Mouse (Mus musculus) thymus, adult 2 months (tissue): ENCODE data around the gene Yjefn3.

ENCODE experiments used
- CTCF ChIP-seq: fragments of 200-500 bp; IDR thresholded peaks from 2 replicates; pipeline ENCODE4 v1.5.1; 2012; ENCODE audit warnings: mild to moderate bottlenecking, control low read depth, low read length, moderate library complexity, borderline replicate concordance; ENCODE audit not compliant: control insufficient read depth, poor library complexity, insufficient read depth; ENCODE audit errors: extremely low read depth
- POLR2A ChIP-seq: fragments of 200-500 bp; IDR thresholded peaks from 2 replicates; pipeline ENCODE4 v1.6.1; 2012; ENCODE audit warnings: mild to moderate bottlenecking, low read length, control low read depth, moderate library complexity; ENCODE audit not compliant: control insufficient read depth, poor library complexity, insufficient read depth; ENCODE audit errors: extremely low read depth

DNA sequence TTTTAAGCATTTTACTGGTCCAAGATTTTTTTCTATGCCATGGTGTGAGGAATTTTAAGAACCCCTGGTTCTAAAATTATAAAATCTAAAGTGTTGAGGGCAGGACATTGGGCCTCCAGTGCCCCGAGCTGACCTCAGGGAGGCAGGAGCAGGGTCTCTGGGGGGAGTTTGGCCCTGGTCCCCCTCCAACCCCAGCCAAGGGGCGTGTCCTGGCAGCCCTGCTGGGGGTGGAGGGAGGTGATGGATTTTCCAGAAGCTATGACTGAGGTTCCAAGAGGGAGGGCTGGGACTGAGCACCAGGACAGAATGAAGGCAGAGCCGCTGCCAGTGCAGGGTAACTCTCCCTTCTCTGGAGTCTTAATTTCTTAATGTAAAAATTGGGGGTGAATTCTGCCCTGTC lies 24.5 kb downstream of the Yjefn3 start:
- TF ChIP-seq POLR2A (no peak), CTCF (no peak)
